Mouse (Mus musculus) liver, embryonic 16.5 days (tissue): ENCODE data around the gene Stim1. TPM values are rescaled to one million over a fixed set of nuclear protein-coding genes. Genes with fewer than 3 reads are reported as not detected.
"Not testable (repeated sequence)": the region's sequence is repeated elsewhere in the genome, so short reads cannot be mapped to it uniquely, and the experiment has no call there.

Experiments
- ATAC-seq: fragments of 200-750 bp; cut with Nextera tagmentation; 2 replicates; pipeline ENCODE4 v1.8.0; 2017; ENCODE audit warnings: low read depth, mild to moderate bottlenecking, moderate number of reproducible peaks, moderate library complexity
- H3K27ac ChIP-seq: fragments of 300-500 bp; sonication (generic); 2 replicates; pipeline ENCODE4 v1.5.1; 2014; ENCODE audit warnings: mild to moderate bottlenecking, low read length
- H3K27me3 ChIP-seq: fragments of 300-500 bp; sonication (generic); 2 replicates; pipeline ENCODE4 v1.6.1; 2014; ENCODE audit warnings: low read depth, low read length, mixed read lengths; ENCODE audit not compliant: control insufficient read depth, insufficient read depth
- H3K36me3 ChIP-seq: fragments of 300-500 bp; sonication (generic); 2 replicates; pipeline ENCODE4 v1.6.1; 2014; ENCODE audit warnings: mild to moderate bottlenecking; ENCODE audit not compliant: control insufficient read depth, insufficient read depth
- H3K4me1 ChIP-seq: fragments of 300-500 bp; sonication (generic); 2 replicates; pipeline ENCODE4 v1.6.1; 2014; ENCODE audit warnings: low read depth, low read length, mixed read lengths; ENCODE audit not compliant: control insufficient read depth
- H3K4me2 ChIP-seq: fragments of 300-500 bp; sonication (generic); 2 replicates; pipeline ENCODE4 v1.6.1; 2014; ENCODE audit warnings: low read depth, low read length, mixed read lengths
- H3K4me3 ChIP-seq: fragments of 300-500 bp; sonication (generic); 2 replicates; pipeline ENCODE4 v1.5.1; 2014; ENCODE audit warnings: low read depth, mild to moderate bottlenecking, low read length
- H3K9ac ChIP-seq: fragments of 300-500 bp; sonication (generic); 2 replicates; pipeline ENCODE4 v1.6.1; 2014; ENCODE audit warnings: low read depth, low read length
- H3K9me3 ChIP-seq: fragments of 300-500 bp; sonication (generic); replicated peaks from 2 replicates; pipeline ENCODE4 v1.6.1; 2016; ENCODE audit warnings: low read length; ENCODE audit not compliant: control insufficient read depth
- WGBS: fragments of 180-500 bp; shearing (Covaris S2); extraction: QIAGEN DNeasy Blood & Tissue Kit; methylation state at CpG from one replicate; pipeline ENCODE4 v1.1.7; 2014; ENCODE audit not compliant: insufficient replicate concordance; 5-methylcytosine and 5-hydroxymethylcytosine counted together
- polyA plus RNA-seq: library from polyadenylated mRNA; unstranded; fragments of >200 nt; fragmentation: Nextera tagmentation; extraction: Ambion mirVana; gene quantifications from 2 replicates; pipeline ENCODE4 v1.2.1, GENCODE M21; 2015

The Stim1 gene
- polyA plus RNA-seq, 1 experiment from 2014 or later = 16.2 TPM

GRCm38 (mm10) chr7:102478926-102479325, 211.3 kb downstream of the Stim1 start:
- Histone ChIP-seq H3K9me3 (no peaks in the 10 kb centered on the region), H3K4me1 (no peaks in the 10 kb centered on the region), H3K9ac (no peak overlapping the region), H3K27ac (no peak overlapping the region), H3K27me3 (no peaks in the 10 kb centered on the region), H3K36me3 (no peaks in the 10 kb centered on the region), H3K4me2 (no peak overlapping the region), H3K4me3 (no peak overlapping the region)
- WGBS = 75% methylated on average over 3 of the region's 3 CpGs
- no peak for ATAC-seq

- Histone ChIP-seq H3K4me1 (no peaks in the 10 kb centered on the region), H3K36me3 (no peaks in the 10 kb centered on the region), H3K4me3 (no peak overlapping the region), H3K9ac (no peak overlapping the region), H3K27ac (no peak overlapping the region), H3K4me2 (no peak overlapping the region), H3K9me3 (no peaks in the 10 kb centered on the region), H3K27me3 (no peaks in the 10 kb centered on the region)
- no peak for ATAC-seq
- WGBS = 68% methylated on average over 5 of the region's 5 CpGs
These were observed 211.9 kb downstream of the Stim1 start for GRCm38 (mm10) chr7:102479368-102480078.

GRCm38 (mm10) chr7:102480821-102481220, 213.2 kb downstream of the Stim1 start:
- H3K27me3 ChIP-seq = no peaks in the 10 kb centered on the region
- WGBS = 57% methylated on average over 4 of the region's 4 CpGs
- no peaks in the 10 kb centered on the region for H3K9me3 ChIP-seq
- no peak overlapping the region for H3K4me2 ChIP-seq
- peaks cover 3% of the 10 kb centered on the region; the same call in 1 of the 2 replicates for H3K4me1 ChIP-seq
- ATAC-seq = no peak
- no peaks in the 10 kb centered on the region for H3K36me3 ChIP-seq
- no peak overlapping the region for H3K27ac ChIP-seq
- H3K9ac ChIP-seq = no peak overlapping the region
- H3K4me3 ChIP-seq = no peak overlapping the region

GRCm38 (mm10) chr7:102481579-102481978, 214.0 kb downstream of the Stim1 start, which contains the start of gene Olfr543:
TSS of gene Olfr543 (minus strand) at chr7:102481679.
- Histone ChIP-seq H3K4me2 (no peak within 1 kb of the TSS), H3K9me3 (no peaks in the 10 kb centered on the region), H3K4me3 (no peak within 1 kb of the TSS), H3K27me3 (no peaks in the 10 kb centered on the region), H3K9ac (no peak within 1 kb of the TSS), H3K36me3 (no peaks in the 10 kb centered on the region), H3K4me1 (peaks cover 11% of the 10 kb centered on the region), H3K27ac (no peak within 1 kb of the TSS)
- 84% methylated on average over 4 of the region's 4 CpGs for WGBS
- no peak for ATAC-seq

DNA sequence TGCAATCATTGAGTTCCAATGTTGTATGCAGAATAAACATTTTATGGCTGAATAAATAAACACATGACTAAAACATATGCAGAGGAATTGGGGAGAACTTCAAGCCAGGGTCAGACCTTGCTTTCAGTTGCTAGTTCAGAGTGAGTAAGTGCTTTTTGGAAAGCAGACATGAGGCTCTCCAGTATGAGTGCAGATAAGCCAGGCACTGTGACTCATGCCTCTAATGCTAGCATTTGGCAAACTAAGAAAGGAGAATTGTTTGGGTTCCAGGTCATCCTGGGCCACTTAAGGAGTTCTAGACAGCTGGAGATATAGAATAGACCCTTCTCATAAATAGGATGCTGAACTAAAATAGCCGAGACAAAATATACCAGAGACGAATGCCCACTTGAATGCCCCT, 216.1 kb downstream of the Stim1 start:
- no peak for ATAC-seq
- no peaks in the 10 kb centered on the region for H3K27me3 ChIP-seq
- WGBS = 59% methylated on average over 2 of the region's 2 CpGs

GRCm38 (mm10) chr7:102484766-102485165, 217.2 kb downstream of the Stim1 start:
- not testable (repeated sequence) for H3K36me3 ChIP-seq, H3K4me2 ChIP-seq, H3K4me3 ChIP-seq, H3K9ac ChIP-seq, H3K9me3 ChIP-seq, ATAC-seq, H3K27me3 ChIP-seq, H3K27ac ChIP-seq
- H3K4me1 ChIP-seq = peaks cover 11% of the 10 kb centered on the region
- WGBS = 56% methylated on average over 8 of the region's 8 CpGs

More for the DNA sequence above, 216.1 kb downstream of the Stim1 start:
- no peak overlapping the region for H3K27ac ChIP-seq
- peaks cover 11% of the 10 kb centered on the region for H3K4me1 ChIP-seq
- no peak overlapping the region for H3K4me3 ChIP-seq
- H3K36me3 ChIP-seq = no peaks in the 10 kb centered on the region
- H3K9me3 ChIP-seq = no peaks in the 10 kb centered on the region
- H3K9ac ChIP-seq = no peak overlapping the region
- no peak overlapping the region for H3K4me2 ChIP-seq

GRCm38 (mm10) chr7:102486105-102486504, 218.5 kb downstream of the Stim1 start:
- peaks cover 11% of the 10 kb centered on the region for H3K4me1 ChIP-seq
- 12% methylated on average over 1 of the region's 1 CpGs for WGBS
- no peak overlapping the region for H3K4me2 ChIP-seq
- no peaks in the 10 kb centered on the region for H3K9me3 ChIP-seq
- H3K27ac ChIP-seq = no peak overlapping the region
- no peak overlapping the region for H3K9ac ChIP-seq
- H3K4me3 ChIP-seq = no peak overlapping the region
- no peaks in the 10 kb centered on the region for H3K27me3 ChIP-seq
- ATAC-seq = peak; percentile 70
- no peaks in the 10 kb centered on the region for H3K36me3 ChIP-seq

Other genes starting within 250 kb of the Stim1 start
- gene Il18bp, start 249.1 kb upstream of the Stim1 start, polyA plus RNA-seq = 32.7 and 32.8 TPM in 2 replicates
- 11.6 and 11.9 TPM in 2 replicates for gene Rnf121, start 202.3 kb upstream of the Stim1 start, polyA plus RNA-seq
- 12.6 and 12.7 TPM in 2 replicates for gene Xndc1, start 202.3 kb upstream of the Stim1 start, polyA plus RNA-seq
- 0.33 and 0.37 TPM in 2 replicates for gene Xntrpc, start 202.1 kb upstream of the Stim1 start, polyA plus RNA-seq
- 0.07 TPM in 1 of 2 replicates, not detected in the other for gene Trpc2, start 184.7 kb upstream of the Stim1 start, polyA plus RNA-seq
- gene Art1, start 166.1 kb upstream of the Stim1 start, polyA plus RNA-seq = 0.79 and 0.93 TPM in 2 replicates
- 0.22 and 0.23 TPM in 2 replicates for gene Art5, start 158.3 kb upstream of the Stim1 start, polyA plus RNA-seq
- gene Chrna10, start 151.0 kb upstream of the Stim1 start, polyA plus RNA-seq = not detected in 2 replicates
- gene Nup98, start 57.6 kb upstream of the Stim1 start, polyA plus RNA-seq = 14.0 and 14.5 TPM in 2 replicates
- 24.8 and 25.2 TPM in 2 replicates for gene Pgap2, start 57.6 kb upstream of the Stim1 start, polyA plus RNA-seq
- 49.5 and 56.3 TPM in 2 replicates for gene Rhog, start 11.8 kb upstream of the Stim1 start, polyA plus RNA-seq
- gene Rrm1, start 173.9 kb downstream of the Stim1 start, polyA plus RNA-seq = 153 and 174 TPM in 2 replicates
- 0.30 and 0.43 TPM in 2 replicates for gene Olfr543, start 213.9 kb downstream of the Stim1 start, polyA plus RNA-seq
- gene Olfr544, start 220.5 kb downstream of the Stim1 start, polyA plus RNA-seq = 0.05 and 0.08 TPM in 2 replicates
- gene Olfr545, start 231.8 kb downstream of the Stim1 start, polyA plus RNA-seq = not detected in 2 replicates